ENCODE assay signal across 8 mouse cellular contexts in genomic region chr19:37692879-37693278, GRCm38 (mm10). TPM values are rescaled to one million over a fixed set of nuclear protein-coding genes. Genes with fewer than 3 reads are reported as not detected.
A peak's percentile ranks its signal among the peaks of the same experiment; 100 is the strongest.
DNase-seq lines count a peak whose midpoint lies in the region; ATAC-seq and TF ChIP-seq lines count a peak whose summit lies in the region.

No protein-coding gene starts in this region.

- peak; percentile 55 for DNase-seq in kidney, postnatal 10 days
- DNase-seq in kidney, postnatal 14 days: no peak
- peak; percentile 35 for DNase-seq in adrenal gland, postnatal 25 days
- peak; percentile 80 for DNase-seq in forebrain, embryonic 11.5 days (ENCODE audit: low spot score)
- peak; percentile 35 for DNase-seq in limb, embryonic 14.5 days (ENCODE audit: low spot score)
- peak; percentile 48 to 55 for DNase-seq in right cerebral cortex, adult 2 months (ENCODE audit: low spot score in 2 of 2)
- no peak for DNase-seq in thymus, adult 18-20 months
- no peak for DNase-seq in yolk sac, embryonic 10.5 days (ENCODE audit: low spot score)

- H3K27ac ChIP-seq in forebrain, embryonic 11.5 days (ENCODE audit: low read depth, low read length): no peak overlapping the region
- no peak overlapping the region for H3K27ac ChIP-seq in limb, embryonic 14.5 days (replicated peaks; ENCODE audit: low read depth, low read length)

- peaks cover 10% of the 10 kb centered on the region for H3K4me1 ChIP-seq in forebrain, embryonic 11.5 days (replicated peaks; ENCODE audit: control insufficient read depth, insufficient read depth, low read length)
- peaks cover 21% of the 10 kb centered on the region for H3K4me1 ChIP-seq in limb, embryonic 14.5 days (ENCODE audit: control insufficient read depth, insufficient read depth, low read length)

- H3K4me2 ChIP-seq in forebrain, embryonic 11.5 days (ENCODE audit: low read depth, low read length, severe bottlenecking): peak overlapping the region; percentile 49
- peak overlapping the region; percentile 66 for H3K4me2 ChIP-seq in limb, embryonic 14.5 days (replicated peaks; ENCODE audit: low read depth, low read length, severe bottlenecking)

- peaks cover 100% of the 10 kb centered on the region for H3K27me3 ChIP-seq in forebrain, embryonic 11.5 days (ENCODE audit: control insufficient read depth, insufficient read depth, low read length)
- peaks cover 100% of the 10 kb centered on the region for H3K27me3 ChIP-seq in limb, embryonic 14.5 days (ENCODE audit: control insufficient read depth, insufficient read depth, low read length)

- H3K9ac ChIP-seq in forebrain, embryonic 11.5 days (ENCODE audit: low read length): no peak overlapping the region
- H3K9ac ChIP-seq in limb, embryonic 14.5 days (ENCODE audit: low read depth, low read length, severe bottlenecking): peak overlapping the region; percentile 26; the same call in 1 of the 2 replicates

- peak; percentile 61; the same call in 1 of the 2 replicates for ATAC-seq in forebrain, embryonic 11.5 days (replicated peaks; ENCODE audit: low FRiP score)
- ATAC-seq in limb, embryonic 14.5 days (ENCODE audit: low FRiP score, low read depth): peak; percentile 56; the same call in 1 of the 2 replicates

- H3K9me3 ChIP-seq in forebrain, embryonic 11.5 days (ENCODE audit: control insufficient read depth, low read length): no peaks in the 10 kb centered on the region
- H3K9me3 ChIP-seq in limb, embryonic 14.5 days (ENCODE audit: control insufficient read depth, low read length): no peaks in the 10 kb centered on the region

- no peaks in the 10 kb centered on the region for H3K36me3 ChIP-seq in forebrain, embryonic 11.5 days (ENCODE audit: control insufficient read depth, insufficient read depth, low read length)
- no peaks in the 10 kb centered on the region for H3K36me3 ChIP-seq in limb, embryonic 14.5 days (ENCODE audit: control insufficient read depth, insufficient read depth, low read length)

- peak overlapping the region; percentile 26 for H3K4me3 ChIP-seq in forebrain, embryonic 11.5 days (ENCODE audit: low read depth, low read length)
- peak overlapping the region; percentile 38 for H3K4me3 ChIP-seq in limb, embryonic 14.5 days (replicated peaks; ENCODE audit: low read length)

- WGBS in forebrain, embryonic 11.5 days: under 1% methylated on average over 35 of the region's 40 CpGs
- WGBS in limb, embryonic 14.5 days: under 1% methylated on average over 40 of the region's 40 CpGs

- no peak for TF ChIP-seq POLR2A in limb, embryonic 14.5 days (IDR thresholded peaks at IDR 0.05; ENCODE audit: borderline replicate concordance, extremely low read depth, insufficient read depth, insufficient read length)

RNA-seq across cellular contexts. Expression of gene Cyp26a1, which starts 4.7 kb away (rescaled TPM):
- not detected in 2 replicates for total RNA-seq in adrenal gland, postnatal 25 days (2021)
- polyA plus RNA-seq in forebrain, embryonic 11.5 days (2014; fragmentation: Nextera tagmentation; extraction: Ambion mirVana): 1.4 and 1.5 TPM in 2 replicates
- 6.6 and 8.3 TPM in 2 replicates for polyA plus RNA-seq in limb, embryonic 14.5 days (2012; rRNA removed)
- 3.0 and 3.4 TPM in 2 replicates for polyA plus RNA-seq in limb, embryonic 14.5 days (2014; fragmentation: Nextera tagmentation; extraction: Ambion mirVana)

RNA-seq across cellular contexts. Expression of gene Cyp26c1, which starts 7.5 kb away (rescaled TPM):
- not detected in 2 replicates for total RNA-seq in adrenal gland, postnatal 25 days (2021)
- 0.15 TPM in 1 of 2 replicates, not detected in the other for polyA plus RNA-seq in forebrain, embryonic 11.5 days (2014; fragmentation: Nextera tagmentation; extraction: Ambion mirVana)
- polyA plus RNA-seq in limb, embryonic 14.5 days (2012; rRNA removed): 0.09 and 0.12 TPM in 2 replicates
- 0.18 and 0.21 TPM in 2 replicates for polyA plus RNA-seq in limb, embryonic 14.5 days (2014; fragmentation: Nextera tagmentation; extraction: Ambion mirVana)

Comparison
In these comparisons a context has a peak if more than half of its experiments do, and no peak if none do; other contexts are left out.
1. DNase-seq: peak in kidney, postnatal 10 days (single experiment), adrenal gland, postnatal 25 days (single experiment), forebrain, embryonic 11.5 days (single experiment), limb, embryonic 14.5 days (single experiment) and right cerebral cortex, adult 2 months (2 of 2); none in kidney, postnatal 14 days (single experiment), thymus, adult 18-20 months (0 of 2) and yolk sac, embryonic 10.5 days (single experiment).